Mouse (Mus musculus): ENCODE measurements around the gene Caprin2. TPM values are rescaled to one million over a fixed set of nuclear protein-coding genes. Genes with fewer than 3 reads are reported as not detected.
A peak's percentile ranks its signal among the peaks of the same experiment; 100 is the strongest.

The Caprin2 gene
- total RNA-seq, 2 experiments from 2014 or later, result 4.6 to 5.3 TPM

DNA sequence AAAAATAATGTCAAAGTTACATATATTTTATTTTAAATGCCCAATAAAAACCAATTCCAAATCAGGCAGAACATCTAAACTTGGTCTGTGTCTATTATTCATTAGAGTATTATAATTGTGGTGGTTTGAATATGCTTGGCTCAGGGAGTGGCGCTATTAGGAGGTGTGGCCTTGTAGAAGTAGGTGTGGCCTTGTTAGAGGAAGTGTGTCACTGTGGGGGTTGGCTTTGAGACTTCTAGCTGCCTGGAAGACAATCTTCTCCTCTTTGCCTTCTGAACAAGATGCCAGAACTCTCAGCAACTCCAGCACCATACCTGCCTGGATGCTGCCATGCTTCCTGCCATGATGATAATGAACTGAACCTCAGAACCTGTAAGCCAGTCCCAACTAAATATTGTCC is 22.1 kb downstream of the Caprin2 start:
- intact Hi-C loops (cut with DNase I), result no loop called here

DNA sequence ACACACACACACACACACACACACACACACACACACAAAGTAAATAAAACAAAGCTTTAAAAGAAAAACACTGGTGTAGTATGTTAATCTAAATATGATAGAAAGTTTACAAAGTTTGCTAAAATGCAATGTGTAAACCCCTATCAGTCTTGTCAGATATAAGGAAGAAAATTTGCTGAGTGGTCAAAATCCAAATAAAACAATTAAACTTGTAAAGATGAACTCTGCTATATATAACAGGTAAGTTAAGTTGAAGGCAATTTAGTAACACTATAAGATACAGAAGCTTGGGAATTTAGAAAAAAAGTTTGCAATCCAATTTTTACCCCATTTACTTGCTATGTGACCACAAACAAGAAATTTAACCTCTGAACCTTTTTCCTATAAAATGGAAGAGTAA is 50.4 kb downstream of the Caprin2 start:
- intact Hi-C loops (cut with DNase I), result no loop called here
- no peak for DNase-seq

More for the DNA sequence above, 22.1 kb downstream of the Caprin2 start:
- no peak for DNase-seq

DNA sequence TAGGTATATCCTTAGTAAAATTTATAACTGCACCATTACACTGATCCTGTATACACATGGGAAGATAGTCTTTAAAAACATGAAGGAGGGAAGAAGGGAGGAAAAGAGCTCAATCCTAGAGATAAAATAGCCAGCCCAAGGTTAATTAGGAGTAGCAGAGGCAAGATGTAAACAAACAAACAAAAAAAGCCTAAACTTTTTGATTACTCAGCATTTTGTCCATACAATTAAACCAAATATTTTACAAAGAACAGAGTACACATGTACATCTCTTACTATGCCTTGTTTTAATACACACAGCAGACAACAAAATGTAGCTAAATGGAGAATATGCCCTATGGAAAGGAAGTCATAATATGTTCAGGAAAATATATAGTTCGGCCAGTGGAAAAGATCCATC is 54.3 kb downstream of the Caprin2 start:
- DNase-seq, result no peak
- intact Hi-C loops (cut with DNase I), result no loop called here

DNA sequence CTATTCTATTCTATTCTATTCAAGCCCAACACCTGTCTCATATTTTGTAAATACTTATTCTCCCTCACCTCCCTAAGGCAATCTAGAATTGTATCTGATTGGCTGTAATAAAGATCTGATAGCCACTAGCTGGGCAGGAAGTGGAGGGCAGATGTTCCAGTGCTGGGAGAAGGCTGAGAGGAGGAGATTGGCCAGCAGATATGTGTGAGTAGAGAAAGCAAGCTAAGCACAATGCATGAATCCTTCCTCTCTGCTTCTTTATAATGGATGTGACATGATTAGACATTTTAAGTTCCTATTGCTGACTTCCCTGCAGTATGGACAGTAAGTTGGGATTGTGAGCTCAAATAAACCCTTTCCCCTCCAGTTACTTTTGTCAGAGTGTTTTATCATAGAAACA is 57.6 kb downstream of the Caprin2 start:
- intact Hi-C loops (cut with DNase I), result loop anchor here (10.0 kb wide), 1 partner anchor 276 kb away; no protein-coding TSS in a partner anchor
- DNase-seq, result no peak

DNA sequence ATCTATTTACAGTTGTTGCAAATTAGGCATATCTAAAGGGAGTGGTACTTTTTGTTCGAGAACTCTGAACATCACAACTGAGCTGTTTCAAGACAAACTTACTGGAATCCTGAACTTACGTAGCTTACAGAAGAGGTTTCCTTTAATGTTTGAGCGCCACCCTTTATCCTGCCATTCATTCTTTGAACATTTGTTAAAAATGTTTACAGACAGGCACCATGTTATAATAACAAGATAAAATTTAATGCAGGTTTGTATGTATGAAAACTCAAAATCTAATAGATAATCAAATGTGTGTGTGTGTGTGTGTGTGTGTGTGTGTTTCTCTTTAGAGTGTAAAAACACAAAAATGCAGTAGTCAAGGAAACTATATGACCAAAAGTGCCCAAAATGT is 64.3 kb downstream of the Caprin2 start:
- intact Hi-C loops (cut with DNase I), result loop anchor here (2.0 to 10.0 kb wide), 3 partner anchors 113 to 619 kb away; partner anchors contain the start of gene Ergic2
- no peak for DNase-seq

GRCm38 (mm10) chr6:148830748-148831727 is 65.0 kb downstream of the Caprin2 start, which contains the start of gene Ipo8:
Ipo8 (minus strand) TSS chr6:148831467.
- peak; percentile 85 for DNase-seq
- intact Hi-C loops (cut with DNase I), result loop anchor here (2.0 to 10.0 kb wide), 3 partner anchors 114 to 619 kb away; partner anchors contain the start of gene Ergic2

DNA sequence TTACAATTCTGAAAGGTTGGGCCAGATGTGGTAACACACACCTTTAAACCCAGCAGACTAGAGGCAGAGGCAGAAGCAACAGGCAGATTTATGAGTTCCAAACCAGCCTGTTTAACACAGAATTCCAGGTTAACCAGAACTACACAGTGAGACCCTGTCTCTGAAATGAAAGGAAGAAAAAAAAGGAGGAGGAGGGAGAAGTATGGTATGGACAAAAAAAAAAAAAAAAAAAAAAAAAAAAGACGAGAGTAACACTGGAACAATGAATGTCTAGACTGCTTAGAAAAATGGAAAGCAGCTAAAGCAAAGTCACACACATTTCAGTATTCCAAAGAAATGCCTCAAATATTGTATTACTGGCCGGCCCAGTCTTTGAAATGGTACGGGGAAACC is 65.7 kb downstream of the Caprin2 start:
- DNase-seq, result no peak
- intact Hi-C loops (cut with DNase I), result loop anchor here (2.0 to 10.0 kb wide), 3 partner anchors 114 to 618 kb away; partner anchors contain the start of gene Ergic2

- intact Hi-C loops (cut with DNase I), result loop anchor here (5.0 kb wide), 1 partner anchor 91 kb away; no protein-coding TSS in a partner anchor
- no peak for DNase-seq
Measured at GRCm38 (mm10) chr6:148826119-148826518, 69.9 kb downstream of the Caprin2 start.

- no peak for DNase-seq
- intact Hi-C loops (cut with DNase I), result no loop called here
Measured at GRCm38 (mm10) chr6:148818624-148819343, 77.3 kb downstream of the Caprin2 start.

DNA sequence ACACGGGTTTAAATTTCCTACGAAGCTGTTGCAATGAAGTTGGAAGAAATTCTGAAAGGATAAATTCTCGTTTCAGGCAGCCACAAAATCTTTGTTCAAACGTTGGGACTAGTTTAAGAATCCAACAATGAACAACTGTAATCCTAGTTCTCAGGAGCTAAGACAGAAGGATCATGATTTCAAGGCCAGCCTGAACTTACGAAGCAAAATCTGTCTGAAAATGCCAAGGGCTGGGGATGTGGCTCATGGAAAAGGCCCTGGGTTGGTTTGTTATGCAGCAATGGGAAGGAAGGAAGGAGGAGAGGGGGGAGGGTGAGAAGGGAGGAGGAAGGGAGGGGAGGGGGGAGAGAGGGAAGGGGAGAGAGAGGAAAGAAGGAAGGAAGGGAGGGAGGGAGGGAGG is 79.3 kb downstream of the Caprin2 start:
- intact Hi-C loops (cut with DNase I), result no loop called here
- DNase-seq, result no peak

GRCm38 (mm10) chr6:148811117-148811516 is 84.9 kb downstream of the Caprin2 start:
- no peak for DNase-seq
- intact Hi-C loops (cut with DNase I), result no loop called here

- no peak for DNase-seq
- intact Hi-C loops (cut with DNase I), result no loop called here
Measured at GRCm38 (mm10) chr6:148799773-148800172, 96.3 kb downstream of the Caprin2 start.

- intact Hi-C loops (cut with DNase I), result no loop called here
- DNase-seq, result no peak
Measured at GRCm38 (mm10) chr6:148795145-148795544, 100.9 kb downstream of the Caprin2 start.

Other genes with a start within 250 kb of the Caprin2 start
- 10 to 100 TPM; 22.5 to 23.8 TPM for gene Ipo8, start 64.8 kb downstream of the Caprin2 start, total RNA-seq (2021)
- gene Sinhcaf, start 50.2 kb upstream of the Caprin2 start, total RNA-seq (2021), result 1 to 10 TPM; 1.9 to 5.6 TPM
- 10 to 100 TPM; 15.7 to 17.5 TPM for gene Dennd5b, start 205.4 kb upstream of the Caprin2 start, total RNA-seq (2021)
- gene Gm10203, start 233.9 kb upstream of the Caprin2 start, total RNA-seq (2021), result not detected
- 10 to 100 TPM; 25.7 to 33.1 TPM for gene Etfbkmt, start 243.6 kb upstream of the Caprin2 start, total RNA-seq (2021)

Data from heart, postnatal 36 days (tissue).